Comparison of ENCODE assay signal across 26 mouse cellular contexts in the genomic region with DNA sequence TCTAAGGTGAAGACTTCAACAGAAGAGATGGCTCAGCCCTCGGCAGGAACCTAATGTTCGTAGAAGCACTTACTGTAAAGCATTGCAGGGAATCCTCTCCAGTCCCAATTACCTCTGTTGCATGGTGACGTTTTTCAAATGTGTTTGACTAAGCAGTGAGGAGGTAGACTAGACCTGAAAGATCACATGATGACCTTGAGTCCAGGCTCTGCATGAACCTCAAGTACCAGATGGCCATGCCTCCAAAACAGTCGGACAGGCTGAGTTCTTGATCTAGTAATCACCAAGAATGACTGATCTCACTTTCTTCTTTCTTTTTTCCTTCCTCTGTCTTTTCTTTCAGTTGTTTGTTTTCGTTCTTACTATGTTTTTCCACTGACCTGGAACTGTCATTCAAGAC. TPM values are rescaled to one million over a fixed set of nuclear protein-coding genes. Genes with fewer than 3 reads are reported as not detected.
DNase-seq lines count a peak whose midpoint lies in the region; ATAC-seq and TF ChIP-seq lines count a peak whose summit lies in the region.
"Had no signal": no experiment of that assay in that cellular context is flagged by ENCODE, and none has a peak within 500 bp of the region (broad histone marks: within the 10 kb centered on the region; RNA-seq: fewer than 3 reads in every experiment).

No protein-coding gene starts in this region.

- in situ Hi-C loops in CH12.LX (cut with MboI; ENCODE audit: low pct_ligation_motif_present, low pct_unique_long_range_greater_than_20kb, low sequenced_read_pairs) = no loop called here

- no peak overlapping the region; the same call in 1 of the 2 replicates for H3K9ac ChIP-seq in CH12.LX (ENCODE audit: insufficient read depth, low read depth)
- H3K9ac ChIP-seq in forebrain, embryonic 13.5 days = no peak overlapping the region
- no peak overlapping the region for H3K9ac ChIP-seq in hindbrain, embryonic 14.5 days
- H3K9ac ChIP-seq: embryonic facial prominence, embryonic 13.5 days; heart, embryonic 15.5 days; liver, embryonic 14.5 days; neural tube, embryonic 12.5 days had no signal

- peak; percentile 55 for DNase-seq in kidney, adult 2 months
- no peak for DNase-seq in kidney, postnatal 10 days
- peak; percentile 13 for DNase-seq in CH12.LX (ENCODE audit: extremely low read depth)
- DNase-seq in cerebellum, adult 18-20 months = peak; percentile 61 to 71
- DNase-seq in cerebellum, postnatal 10 days = peak; percentile 36 to 50
- no peak for DNase-seq in hindbrain, embryonic 14.5 days (ENCODE audit: low spot score)
- DNase-seq: adrenal gland, adult 8-10 months; B cell, adult 2 months; kidney, adult 11 months; liver; lung, adult 2 months; lung, postnatal 14 days; right cerebral cortex, postnatal 14 days had no signal

- ATAC-seq in forebrain, embryonic 13.5 days = no peak
- no peak for ATAC-seq in hindbrain, embryonic 14.5 days (ENCODE audit: low FRiP score)
- no peak for ATAC-seq in megakaryocyte, adult 5-6 weeks (ENCODE audit: poor library complexity, severe bottlenecking)
- ATAC-seq: forebrain, embryonic 16.5 days; midbrain, embryonic 16.5 days had no signal

- H3K27ac ChIP-seq in kidney, adult 2 months (ENCODE audit: insufficient read depth, low read depth, low read length) = no peak overlapping the region
- H3K27ac ChIP-seq in CH12.LX (ENCODE audit: insufficient read depth, low read depth) = no peak overlapping the region
- H3K27ac ChIP-seq in forebrain, embryonic 13.5 days = no peak overlapping the region
- H3K27ac ChIP-seq in hindbrain, embryonic 14.5 days = no peak overlapping the region
- H3K27ac ChIP-seq: embryonic facial prominence, embryonic 13.5 days; forebrain, embryonic 10.5 days; heart, embryonic 10.5 days; heart, embryonic 15.5 days; liver, embryonic 14.5 days; midbrain, embryonic 10.5 days; neural tube, embryonic 12.5 days had no signal

- no peaks in the 10 kb centered on the region for H3K27me3 ChIP-seq in kidney, adult 2 months (replicated peaks; ENCODE audit: control insufficient read depth, insufficient read depth, low read length)
- H3K27me3 ChIP-seq in CH12.LX (replicated peaks) = no peaks in the 10 kb centered on the region
- H3K27me3 ChIP-seq in forebrain, embryonic 13.5 days = no peaks in the 10 kb centered on the region
- no peaks in the 10 kb centered on the region for H3K27me3 ChIP-seq in hindbrain, embryonic 14.5 days (ENCODE audit: control insufficient read depth, insufficient read depth, low read length)
- H3K27me3 ChIP-seq: embryonic facial prominence, embryonic 13.5 days; heart, embryonic 15.5 days; neural tube, embryonic 12.5 days had no signal

- 49% methylated on average over 5 of the region's 5 CpGs for WGBS in kidney, adult 2 months
- 74% methylated on average over 5 of the region's 5 CpGs for WGBS in forebrain, embryonic 13.5 days
- 78% methylated on average over 5 of the region's 5 CpGs for WGBS in hindbrain, embryonic 14.5 days

- TF ChIP-seq CTCF in kidney, adult 2 months (conservative IDR thresholded peaks at IDR 0.05; ENCODE audit: insufficient read depth, insufficient read length, low read depth, low read length) = no peak
- no peak for TF ChIP-seq CTCF in CH12.LX (conservative IDR thresholded peaks at IDR 0.05 in 1 of 2, IDR thresholded peaks at IDR 0.05 in 1 of 2; ENCODE audit: low read depth in 2 of 2, low read length in 2 of 2)

- H3K9me3 ChIP-seq in CH12.LX (replicated peaks; ENCODE audit: low read length) = no peaks in the 10 kb centered on the region
- no peaks in the 10 kb centered on the region for H3K9me3 ChIP-seq in forebrain, embryonic 13.5 days (replicated peaks)
- no peaks in the 10 kb centered on the region for H3K9me3 ChIP-seq in hindbrain, embryonic 14.5 days (ENCODE audit: control insufficient read depth, low read length)
- H3K9me3 ChIP-seq: embryonic facial prominence, embryonic 13.5 days; forebrain, embryonic 10.5 days; G1E; heart, embryonic 10.5 days; heart, embryonic 15.5 days; midbrain, embryonic 10.5 days; neural tube, embryonic 12.5 days had no signal

- peak; percentile 58; the same call in 1 of the 2 replicates for TF ChIP-seq EP300 in CH12.LX (IDR thresholded peaks at IDR 0.05; ENCODE audit: low read length)

- dilution Hi-C loops in CH12.LX (cut with MboI; ENCODE audit: extremely low pct_ligation_motif_present, extremely low pct_unique_long_range_greater_than_20kb, low sequenced_read_pairs) = no loop called here

- H3K4me3 ChIP-seq in kidney, adult 2 months (ENCODE audit: insufficient read depth, low read depth, low read length) = no peak overlapping the region
- H3K4me3 ChIP-seq in CH12.LX (replicated peaks in 1 of 3; ENCODE audit: low read depth in 2 of 3, low read length in 2 of 3, poor library complexity in 1 of 3) = no peak overlapping the region
- no peak overlapping the region for H3K4me3 ChIP-seq in forebrain, embryonic 13.5 days
- no peak overlapping the region for H3K4me3 ChIP-seq in hindbrain, embryonic 14.5 days (replicated peaks; ENCODE audit: low read length)
- H3K4me3 ChIP-seq: embryonic facial prominence, embryonic 13.5 days; forebrain, embryonic 10.5 days; heart, embryonic 10.5 days; heart, embryonic 15.5 days; midbrain, embryonic 10.5 days; myocyte; neural tube, embryonic 12.5 days had no signal

- no peak for TF ChIP-seq RAD21 in CH12.LX (IDR thresholded peaks at IDR 0.05; ENCODE audit: low read depth, low read length)

- no peaks in the 10 kb centered on the region for H3K79me2 ChIP-seq in CH12.LX (replicated peaks; ENCODE audit: control insufficient read depth, extremely low read depth, insufficient read depth, poor library complexity, severe bottlenecking)

- peaks cover 8% of the 10 kb centered on the region; the same call in 1 of the 2 replicates for H3K4me1 ChIP-seq in kidney, adult 2 months (ENCODE audit: control insufficient read depth, insufficient read depth, low read length)
- peaks cover 0 to 5% of the 10 kb centered on the region in 2 experiments; a peak in 2 of 4 replicates for H3K4me1 ChIP-seq in CH12.LX (ENCODE audit: control insufficient read depth in 1 of 2, insufficient read depth in 2 of 2)
- peaks cover 16% of the 10 kb centered on the region for H3K4me1 ChIP-seq in forebrain, embryonic 13.5 days
- peaks cover 6% of the 10 kb centered on the region; the same call in 1 of the 2 replicates for H3K4me1 ChIP-seq in hindbrain, embryonic 14.5 days (replicated peaks; ENCODE audit: control insufficient read depth, insufficient read depth, low read length)
- H3K4me1 ChIP-seq: embryonic facial prominence, embryonic 13.5 days; heart, embryonic 15.5 days; neural tube, embryonic 12.5 days had no signal

- no peak for TF ChIP-seq POLR2A in kidney, adult 2 months (IDR thresholded peaks at IDR 0.05; ENCODE audit: low read depth, low read length)
- TF ChIP-seq POLR2A in CH12.LX (IDR thresholded peaks at IDR 0.05; ENCODE audit: low read depth, low read length) = no peak

- no peak overlapping the region; the same call in 1 of the 2 replicates for H3K4me2 ChIP-seq in CH12.LX (ENCODE audit: insufficient read depth, low read depth, poor library complexity, severe bottlenecking)
- H3K4me2 ChIP-seq in forebrain, embryonic 13.5 days = no peak overlapping the region
- H3K4me2 ChIP-seq in hindbrain, embryonic 14.5 days (replicated peaks) = no peak overlapping the region
- H3K4me2 ChIP-seq: embryonic facial prominence, embryonic 13.5 days; heart, embryonic 15.5 days; neural tube, embryonic 12.5 days had no signal

- H3K36me3 ChIP-seq in kidney, adult 2 months (ENCODE audit: control insufficient read depth, insufficient read depth, low read length) = no peaks in the 10 kb centered on the region
- H3K36me3 ChIP-seq in CH12.LX (replicated peaks in 1 of 2; ENCODE audit: control insufficient read depth in 1 of 2, insufficient read depth in 1 of 2, low read length in 1 of 2) = no peaks in the 10 kb centered on the region
- H3K36me3 ChIP-seq in forebrain, embryonic 13.5 days (ENCODE audit: poor library complexity, severe bottlenecking) = no peaks in the 10 kb centered on the region
- H3K36me3 ChIP-seq in hindbrain, embryonic 14.5 days (replicated peaks; ENCODE audit: control insufficient read depth, insufficient read depth) = no peaks in the 10 kb centered on the region
- H3K36me3 ChIP-seq: heart, embryonic 15.5 days; neural tube, embryonic 12.5 days had no signal

TF ChIP-seq in CH12.LX, 34 proteins besides CTCF, POLR2A, EP300 and RAD21:
- TF ChIP-seq JUND (conservative IDR thresholded peaks at IDR 0.05; ENCODE audit: low read depth, low read length) = peak; percentile 34; the same call in 1 of the 2 replicates
- no peak for TF ChIP-seq BHLHE40 (IDR thresholded peaks at IDR 0.05; ENCODE audit: low read depth, low read length)
- TF ChIP-seq TCF12 (IDR thresholded peaks at IDR 0.05; ENCODE audit: low read depth, low read length) = no peak
- TF ChIP-seq ZNF384 (IDR thresholded peaks at IDR 0.05; ENCODE audit: low read depth, low read length) = no peak

RNA-seq across cellular contexts. Expression of gene Inpp5f, which starts 31.3 kb away (rescaled TPM):
- 14.6 TPM in 2 replicates for polyA plus RNA-seq in kidney, adult 2 months (2012; rRNA removed)
- total RNA-seq in CH12.LX (2012; rRNA removed) (3.5 and 4.0 TPM in 2 replicates), CH12.LX (2014; rRNA removed) (5.5 and 7.3 TPM in 2 replicates)
- polyA plus RNA-seq in CH12.LX (2012; ENCODE audit: insufficient read length, low read depth) = 5.7 and 6.2 TPM in 2 replicates
- polyA plus RNA-seq in forebrain, embryonic 13.5 days (2015; fragmentation: Nextera tagmentation; extraction: Ambion mirVana) = 185 and 204 TPM in 2 replicates
- 418 and 450 TPM in 2 replicates for polyA plus RNA-seq in hindbrain, embryonic 14.5 days (2014; fragmentation: Nextera tagmentation; extraction: Ambion mirVana)
- 36.6 and 44.5 TPM in 2 replicates for total RNA-seq in megakaryocyte, adult 5-6 weeks (2015)
- 37.3 and 38.9 TPM in 2 replicates for total RNA-seq in megakaryocyte, adult 5-6 weeks (2017)

Comparison
In these comparisons a context has a peak if more than half of its experiments do, and no peak if none do; other contexts are left out.
1. DNase-seq: peak in kidney, adult 2 months (single experiment), CH12.LX (single experiment), cerebellum, adult 18-20 months (2 of 2) and cerebellum, postnatal 10 days (2 of 2); none in kidney, postnatal 10 days (single experiment) and hindbrain, embryonic 14.5 days (single experiment).
2. RNA of gene Inpp5f, which starts 31.3 kb away (polyA plus RNA-seq): 418 to 450 TPM in hindbrain, embryonic 14.5 days and 185 to 204 TPM in forebrain, embryonic 13.5 days; 14.6 TPM in kidney, adult 2 months and 5.7 to 6.2 TPM in CH12.LX; every median in the first group is over 10 times any median in the second.